Mouse (Mus musculus) C2C12 (cell line): ENCODE measurements at regions not wholly inside any gene's neighbourhood (a gene's known extent, or its start where the extent isn't known, plus 50 kb on each side); places are given as distances from the start of the nearest gene placed in this dataset.

Experiments used
- CTCF ChIP-seq: IDR thresholded peaks from one replicate; pipeline ENCODE4 v1.5.1; 2011; ENCODE audit not compliant: control insufficient read depth, insufficient read depth, insufficient read length
- MYOD1 ChIP-seq: IDR thresholded peaks from one replicate; pipeline ENCODE4 v1.6.1; 2011; ENCODE audit warnings: low read depth; ENCODE audit not compliant: control insufficient read depth, insufficient read length

DNA sequence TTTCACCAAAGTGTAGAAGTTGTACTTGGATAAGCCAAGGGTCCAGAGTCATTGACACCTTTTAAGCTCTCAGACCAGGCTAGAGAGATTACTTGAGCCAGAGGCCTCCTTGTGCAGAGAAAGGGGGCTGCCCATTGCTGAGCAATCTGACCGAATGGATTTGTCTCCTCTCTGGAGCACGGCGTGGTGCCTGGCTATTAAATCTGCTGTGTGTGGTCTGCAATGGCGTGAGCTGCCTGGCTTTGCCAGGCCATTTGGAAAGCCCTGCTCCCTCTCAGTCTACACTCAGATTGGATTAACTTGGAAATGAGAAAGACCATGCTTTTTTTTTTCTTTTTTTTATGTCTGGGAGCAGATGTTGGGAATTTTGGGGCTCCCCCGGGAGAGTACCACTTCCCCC lies 633.3 kb upstream of the Sall1 start:
- TF ChIP-seq CTCF: no peak
- TF ChIP-seq MYOD1: no peak
